Mouse (Mus musculus) E14TG2a.4 (cell line): ENCODE data around the gene 5730522E02Rik.

ENCODE experiments used
- CTCF ChIP-seq: conservative IDR thresholded peaks from 2 replicates; pipeline ENCODE4 v1.5.1; 2014; ENCODE audit warnings: low read length
- NANOG ChIP-seq: IDR thresholded peaks from 2 replicates; pipeline ENCODE4 v1.6.1; 2014; ENCODE audit warnings: borderline replicate concordance, low read length, mixed read lengths
- POU5F1 ChIP-seq: IDR thresholded peaks from 2 replicates; pipeline ENCODE4 v1.6.1; 2014; ENCODE audit warnings: low read length, borderline replicate concordance

DNA sequence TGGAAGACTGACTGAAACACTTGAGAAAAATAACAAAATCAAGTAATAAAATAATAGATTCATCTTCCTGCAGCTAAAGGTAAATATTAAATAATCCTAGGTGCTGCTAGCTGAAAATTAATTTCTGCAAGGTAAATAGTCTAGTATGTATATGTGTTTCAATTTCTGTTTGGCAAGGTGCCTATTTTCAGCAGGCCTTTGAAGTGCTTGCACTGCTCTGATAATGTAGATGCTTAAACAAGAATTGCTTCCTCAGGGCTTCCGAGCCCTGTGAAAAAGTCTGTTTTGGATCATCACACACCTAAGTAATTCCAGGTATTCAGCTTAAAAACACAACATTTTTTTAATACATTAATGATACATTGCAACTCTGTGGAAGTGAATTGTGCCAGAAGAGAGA, 481.1 kb downstream of the 5730522E02Rik start:
- TF ChIP-seq CTCF (no peak), NANOG (no peak), POU5F1 (no peak)
